Mouse (Mus musculus) hindlimb bud, embryonic 11.5 days (tissue): ENCODE results near the gene Psmd11.
"Not testable (repeated sequence)": the region's sequence is repeated elsewhere in the genome, so short reads cannot be mapped to it uniquely, and the experiment has no call there.

Source experiments
- DNase-seq: peaks from one replicate; pipeline ENCODE4 v3.0.0-alpha.2; 2012; ENCODE audit warnings: low read depth, low spot score; ENCODE audit errors: extremely low spot score

Psmd11 gene

DNA sequence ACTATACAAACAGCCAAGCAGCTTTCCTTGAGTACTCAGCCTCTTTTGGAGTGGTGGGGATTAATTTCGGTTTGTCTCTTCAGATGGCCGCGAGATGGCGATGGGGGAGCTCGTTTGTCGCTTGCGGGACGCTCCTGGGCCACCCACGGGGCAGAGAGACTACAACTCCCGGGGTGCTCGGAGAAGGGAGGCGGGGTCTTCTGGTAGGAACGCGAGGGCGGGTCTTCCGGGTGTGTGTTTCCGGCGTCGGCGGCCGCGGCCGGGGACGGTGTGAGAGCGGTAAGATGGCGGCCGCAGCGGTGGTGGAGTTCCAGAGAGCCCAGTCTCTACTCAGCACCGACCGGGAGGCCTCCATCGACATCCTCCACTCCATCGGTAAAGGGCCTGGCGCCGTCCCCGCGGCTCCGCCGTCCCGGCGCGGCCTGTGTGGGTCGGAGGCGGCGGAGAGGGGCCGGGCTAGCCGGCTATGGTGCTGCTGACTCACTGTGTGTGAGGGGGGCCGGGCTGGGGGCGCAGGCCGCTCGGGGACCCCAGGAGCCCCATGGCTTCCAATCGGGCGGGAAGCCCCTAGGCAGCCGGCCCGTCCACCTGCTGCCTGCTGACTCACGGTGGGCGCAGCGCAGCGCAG lies at the start of gene Psmd11:
Gene Psmd11, plus strand, starts transcription at position 235 of the 628 bp plus-strand sequence.
- DNase-seq, result peak; percentile 70

DNA sequence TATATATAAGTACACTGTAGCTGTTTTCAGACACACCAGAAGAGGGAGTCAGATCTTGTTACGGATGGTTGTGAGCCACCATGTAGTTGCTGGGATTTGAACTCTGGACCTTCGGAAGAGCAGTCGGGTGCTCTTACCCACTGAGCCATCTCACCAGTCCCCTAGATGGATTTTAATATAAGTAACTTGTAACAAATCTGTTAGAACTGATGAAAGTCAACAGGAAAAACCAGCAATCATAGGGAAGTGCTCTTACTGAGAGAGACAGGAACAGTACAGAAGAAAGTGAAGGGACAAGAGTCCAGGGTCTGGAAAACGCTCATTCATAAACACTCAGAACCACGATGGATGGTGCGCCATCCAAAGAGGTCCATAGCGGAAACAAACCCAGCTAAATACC lies 49.2 kb upstream of the Psmd11 start:
- not testable (repeated sequence) for DNase-seq

DNA sequence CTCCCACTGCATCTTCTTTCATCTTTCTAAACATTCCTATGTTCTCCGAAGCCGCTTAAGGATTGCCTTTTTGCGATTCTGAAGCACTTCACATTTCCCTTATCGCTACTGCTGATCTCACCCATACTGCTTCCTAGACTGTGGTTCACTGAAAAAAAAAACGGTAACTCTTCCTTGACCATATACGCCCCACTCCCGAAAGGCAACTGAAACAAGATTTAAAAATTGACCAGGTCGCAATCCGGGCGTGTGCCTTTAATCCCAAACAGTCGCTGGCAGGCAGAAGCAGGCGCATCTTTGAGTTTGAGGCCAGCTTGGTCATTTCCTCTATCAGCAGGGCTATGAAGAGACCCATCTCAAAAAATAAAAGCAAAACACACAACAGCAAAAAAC lies 45.8 kb upstream of the Psmd11 start:
- DNase-seq, result no peak

DNA sequence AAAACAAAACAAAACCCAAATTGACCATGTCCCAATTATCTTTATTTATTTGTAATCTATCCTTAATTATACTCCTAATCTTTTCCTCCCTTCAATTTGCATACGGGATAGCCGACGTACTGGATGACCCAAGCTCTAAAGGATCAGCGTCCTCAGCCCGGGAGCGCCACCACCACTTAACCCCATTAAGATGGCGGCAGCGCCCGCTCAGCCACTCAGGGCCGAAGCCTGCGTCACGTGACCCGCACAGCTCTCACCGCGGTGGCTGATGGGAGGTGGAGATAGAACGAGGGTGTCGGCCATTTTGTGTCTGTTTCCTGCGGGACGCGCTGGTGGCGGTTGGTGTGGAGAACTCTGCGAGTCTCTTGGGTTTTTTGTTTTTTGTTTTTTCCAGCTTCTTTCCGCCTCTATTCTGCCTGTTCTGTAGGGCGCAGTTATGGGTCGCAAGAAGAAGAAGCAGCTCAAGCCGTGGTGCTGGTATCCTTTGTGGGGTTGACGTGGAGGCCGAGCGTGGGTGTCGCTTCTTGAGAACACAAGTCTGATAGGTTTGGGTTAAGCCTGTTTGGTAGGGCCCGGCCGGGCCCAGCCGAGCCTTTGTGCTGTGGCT lies 45.3 kb upstream of the Psmd11 start, which contains the start of gene Zfp207:
Gene Zfp207, plus strand, starts transcription at position 261 of the 607 bp plus-strand sequence.
- peak; percentile 88 for DNase-seq

DNA sequence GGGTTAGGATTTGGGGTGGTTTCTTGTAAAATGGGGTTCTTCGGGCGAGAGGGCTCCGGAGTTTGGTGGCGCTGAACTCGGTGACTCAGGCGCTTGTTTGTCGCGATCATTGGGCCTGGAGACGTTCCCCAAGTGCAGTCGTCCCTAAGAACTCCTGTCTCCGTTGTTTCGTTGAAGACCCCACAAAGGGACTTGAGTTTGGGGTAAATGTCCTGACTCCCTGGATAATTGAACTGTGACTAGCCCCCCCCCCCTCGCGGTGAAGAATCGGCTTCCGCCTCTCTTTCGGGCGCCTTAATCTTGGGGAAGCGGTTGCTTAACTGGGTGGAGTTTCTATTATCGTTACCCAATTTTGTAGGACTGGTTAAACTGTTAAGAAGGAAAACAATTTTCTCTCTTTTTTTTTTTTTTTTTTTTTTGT lies 44.8 kb upstream of the Psmd11 start:
- DNase-seq, result no peak

DNA sequence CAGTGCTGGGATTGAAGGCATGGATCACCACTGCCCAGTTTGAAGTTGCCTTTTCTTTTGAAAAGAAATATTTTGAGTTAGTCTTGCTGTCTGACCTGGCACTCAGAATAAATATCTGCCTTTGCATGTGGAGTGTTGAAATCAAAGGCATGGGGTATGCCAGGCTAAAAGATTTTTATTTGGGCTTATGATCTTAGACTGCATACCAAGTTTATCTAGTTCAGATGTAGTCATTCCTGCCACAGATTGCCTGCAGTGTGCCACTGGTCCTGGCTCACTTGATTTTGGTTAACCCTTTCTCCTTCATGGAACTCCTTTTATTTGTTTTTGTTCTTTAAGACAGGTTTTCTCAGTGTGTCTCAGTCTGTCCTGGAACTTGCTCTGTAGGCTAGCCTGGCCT lies 44.0 kb upstream of the Psmd11 start:
- no peak for DNase-seq

DNA sequence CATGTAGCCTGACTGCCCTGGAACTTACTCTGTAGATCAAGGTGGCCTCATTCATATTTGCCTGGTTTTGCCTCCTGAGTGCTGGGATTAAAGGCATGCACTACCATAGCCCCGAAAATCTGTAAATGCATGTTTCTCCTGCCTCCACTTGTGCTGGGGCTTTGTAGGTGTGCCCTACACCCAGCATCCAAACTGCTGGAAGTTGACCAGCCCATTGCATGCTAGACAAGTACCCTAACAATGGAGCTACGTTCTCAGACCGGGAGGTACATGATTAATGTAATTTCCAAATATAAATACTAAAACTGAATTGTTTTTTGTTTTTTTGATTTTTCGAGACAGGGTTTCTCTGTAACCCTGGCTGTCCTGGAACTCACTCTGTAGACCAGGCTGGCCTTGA lies 43.4 kb upstream of the Psmd11 start:
- DNase-seq, result no peak

DNA sequence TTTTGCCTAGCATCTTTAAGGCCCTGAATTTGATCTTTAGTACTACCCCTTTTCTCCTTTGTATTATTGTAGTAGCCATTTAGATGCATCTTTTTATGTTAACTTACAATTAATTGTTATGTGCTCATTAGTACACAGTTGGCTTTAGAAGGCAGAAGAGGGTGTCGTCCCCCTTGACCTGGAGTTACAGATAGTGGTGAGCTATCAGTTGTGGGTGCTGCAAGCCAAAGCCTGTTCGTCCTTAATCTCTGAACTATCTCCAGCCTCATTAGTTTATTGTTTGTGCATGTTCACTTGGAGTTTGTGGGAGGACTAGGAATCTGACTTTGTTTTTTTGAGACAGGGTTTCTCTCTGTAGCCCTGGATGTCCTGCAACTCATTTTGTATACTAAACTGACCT lies 41.6 kb upstream of the Psmd11 start:
- no peak for DNase-seq

DNA sequence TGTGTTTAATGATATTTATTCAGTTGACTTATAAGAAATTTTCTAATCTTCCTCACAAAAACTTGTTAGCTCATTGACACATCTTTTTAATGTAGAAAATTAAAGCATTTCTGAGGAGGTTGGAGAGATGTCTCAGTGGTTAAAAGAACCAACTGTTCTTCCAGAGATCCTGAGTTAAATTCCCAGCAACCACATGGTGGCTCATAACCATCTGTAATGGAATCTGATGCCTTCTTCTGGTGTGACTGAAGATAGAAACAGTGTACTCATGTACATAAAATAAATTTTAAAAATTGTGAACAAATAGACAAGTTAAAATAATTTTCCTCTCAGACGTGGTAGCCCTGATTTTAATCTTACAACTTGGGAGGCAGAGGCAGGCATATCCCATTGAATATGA lies 38.5 kb upstream of the Psmd11 start:
- no peak for DNase-seq

DNA sequence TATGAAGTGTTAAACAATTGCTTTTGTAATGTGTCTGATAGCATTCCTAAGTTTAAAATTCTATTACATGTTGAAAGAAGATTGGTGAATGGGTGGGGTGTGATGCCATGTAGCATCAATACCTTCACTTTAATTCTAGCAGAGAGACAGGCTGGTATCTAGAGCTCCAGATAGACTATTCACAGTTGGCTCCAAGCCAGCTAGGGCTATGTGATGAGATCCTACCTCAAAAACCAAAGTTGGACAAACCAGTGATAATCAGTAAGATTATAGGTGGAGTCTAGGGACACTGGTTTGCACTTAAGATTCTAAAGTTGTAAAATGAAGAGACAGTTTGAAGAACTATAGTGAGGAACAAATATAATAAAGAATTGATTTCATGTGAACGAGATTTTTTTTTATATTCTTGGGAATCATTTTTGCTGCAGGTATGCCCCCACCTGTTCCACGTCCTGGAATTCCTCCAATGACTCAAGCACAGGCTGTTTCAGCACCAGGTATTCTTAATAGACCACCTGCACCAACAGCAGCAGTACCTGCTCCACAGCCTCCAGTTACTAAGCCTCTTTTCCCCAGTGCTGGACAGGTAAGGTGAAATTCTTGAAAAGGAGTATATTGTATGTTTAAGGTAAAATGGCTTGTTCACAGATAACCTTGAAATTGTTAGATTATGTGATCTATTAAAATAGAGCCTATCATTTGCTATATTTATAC lies 36.9 kb upstream of the Psmd11 start:
- DNase-seq, result no peak

DNA sequence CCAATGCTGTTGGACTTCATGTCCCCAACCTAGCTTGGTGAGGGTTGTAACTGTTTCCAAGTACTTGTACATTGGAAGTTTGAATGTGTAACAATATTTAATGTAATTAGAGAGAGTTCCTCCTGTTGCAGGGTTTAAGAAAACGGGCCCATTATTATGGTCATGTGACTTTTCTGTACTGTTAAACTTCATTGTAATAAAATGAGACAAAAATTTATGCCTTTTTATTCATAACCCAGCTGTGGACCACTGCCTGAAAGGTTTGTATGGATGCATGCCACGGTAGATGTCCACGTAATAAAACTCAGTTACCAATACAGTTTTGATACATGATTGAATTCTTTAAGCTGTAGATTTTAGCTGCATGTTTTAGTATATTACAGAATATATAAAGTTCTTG lies 32.5 kb upstream of the Psmd11 start:
- no peak for DNase-seq

DNA sequence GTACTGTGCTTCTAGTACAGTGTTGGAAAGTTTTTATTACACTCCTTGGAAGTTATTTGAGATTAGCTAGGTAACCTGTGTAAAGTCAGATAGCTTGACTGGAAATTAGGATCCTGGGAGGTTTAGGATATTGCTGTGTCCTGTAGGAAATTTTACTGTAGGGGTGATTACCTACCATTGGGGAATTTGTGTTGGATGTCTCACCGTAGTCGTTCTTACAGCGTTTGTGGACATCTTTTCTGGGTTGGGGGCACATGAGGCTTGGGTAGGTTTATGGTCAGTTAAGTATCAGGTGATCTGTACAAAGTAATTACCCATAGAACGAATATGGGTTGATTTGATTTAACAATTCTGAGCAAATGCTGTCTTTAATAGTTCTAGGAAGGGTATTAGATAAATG lies 31.8 kb upstream of the Psmd11 start:
- DNase-seq, result no peak

DNA sequence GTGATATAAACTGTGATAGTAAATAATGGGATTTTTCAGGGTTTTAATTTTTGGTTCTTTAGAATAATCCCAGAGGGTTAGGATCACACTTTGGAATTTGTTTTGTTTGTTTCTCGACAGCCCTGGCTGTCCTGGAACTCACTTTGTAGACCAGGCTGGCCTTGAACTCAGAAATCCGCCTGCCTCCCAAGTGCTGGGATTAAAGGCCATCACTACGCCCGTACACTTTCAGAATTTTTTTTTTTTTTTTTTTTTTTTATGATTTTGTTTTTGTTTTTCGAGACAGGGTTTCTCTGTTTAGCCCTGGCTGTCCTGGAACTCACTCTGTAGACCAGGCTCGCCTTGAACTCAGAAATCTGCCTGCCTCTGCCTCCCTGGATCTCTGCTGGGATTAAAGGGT lies 20.5 kb upstream of the Psmd11 start:
- not testable (repeated sequence) for DNase-seq

DNA sequence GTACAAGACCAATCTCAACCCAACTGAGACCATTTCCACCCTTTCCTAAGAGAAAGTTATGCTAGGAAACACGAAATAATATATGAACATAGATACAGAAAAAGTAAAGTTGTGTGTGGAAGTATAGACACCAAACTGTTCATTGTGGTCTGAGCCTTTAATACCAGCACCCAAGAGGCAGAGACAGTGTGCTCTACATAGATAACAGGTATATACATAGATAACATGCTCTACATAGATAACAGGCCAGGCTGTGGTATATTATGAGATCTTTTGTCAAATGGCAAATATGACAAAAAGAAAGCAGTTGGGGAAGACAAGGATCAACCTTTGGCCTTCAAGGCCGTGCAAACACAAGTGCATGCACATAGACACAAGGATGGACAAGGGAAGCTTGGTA lies 18.0 kb upstream of the Psmd11 start:
- no peak for DNase-seq

DNA sequence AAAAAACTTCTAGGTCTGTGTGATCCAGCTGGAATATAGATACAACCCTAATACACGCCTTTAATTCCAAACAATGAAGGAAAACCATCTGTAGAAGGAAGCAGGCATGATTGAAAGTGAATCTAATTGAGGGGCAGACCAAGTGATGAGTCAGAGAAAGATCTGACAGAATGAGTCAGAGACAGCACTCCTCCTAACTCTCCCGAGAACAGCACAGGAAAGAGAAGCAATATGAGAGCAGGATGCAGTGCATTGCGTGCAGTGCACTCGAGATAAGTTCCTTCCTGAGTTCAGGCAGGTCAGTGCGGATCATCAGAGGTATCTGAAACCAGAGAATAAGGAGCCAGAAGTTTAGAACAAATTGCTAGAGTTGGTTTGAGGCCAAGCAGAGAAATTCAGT lies 11.3 kb upstream of the Psmd11 start:
- no peak for DNase-seq

DNA sequence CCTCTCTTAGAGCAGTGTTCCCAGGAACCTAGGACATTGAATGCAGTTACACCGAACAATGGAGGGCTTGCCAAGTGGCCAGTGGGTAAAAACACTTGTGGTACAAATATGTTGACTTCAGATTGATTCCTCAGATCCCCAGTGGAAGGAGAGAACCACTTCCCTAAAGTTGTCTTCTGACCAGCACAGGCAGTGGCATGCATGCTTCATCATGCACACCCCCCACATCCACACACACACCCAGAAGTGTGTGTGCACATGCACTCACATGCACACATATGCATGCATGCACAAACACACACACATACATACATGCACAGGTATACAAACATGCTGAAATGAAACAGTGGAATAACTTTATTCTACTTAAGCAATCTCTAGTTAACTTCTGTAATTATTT lies 8.7 kb upstream of the Psmd11 start:
- DNase-seq, result no peak

DNA sequence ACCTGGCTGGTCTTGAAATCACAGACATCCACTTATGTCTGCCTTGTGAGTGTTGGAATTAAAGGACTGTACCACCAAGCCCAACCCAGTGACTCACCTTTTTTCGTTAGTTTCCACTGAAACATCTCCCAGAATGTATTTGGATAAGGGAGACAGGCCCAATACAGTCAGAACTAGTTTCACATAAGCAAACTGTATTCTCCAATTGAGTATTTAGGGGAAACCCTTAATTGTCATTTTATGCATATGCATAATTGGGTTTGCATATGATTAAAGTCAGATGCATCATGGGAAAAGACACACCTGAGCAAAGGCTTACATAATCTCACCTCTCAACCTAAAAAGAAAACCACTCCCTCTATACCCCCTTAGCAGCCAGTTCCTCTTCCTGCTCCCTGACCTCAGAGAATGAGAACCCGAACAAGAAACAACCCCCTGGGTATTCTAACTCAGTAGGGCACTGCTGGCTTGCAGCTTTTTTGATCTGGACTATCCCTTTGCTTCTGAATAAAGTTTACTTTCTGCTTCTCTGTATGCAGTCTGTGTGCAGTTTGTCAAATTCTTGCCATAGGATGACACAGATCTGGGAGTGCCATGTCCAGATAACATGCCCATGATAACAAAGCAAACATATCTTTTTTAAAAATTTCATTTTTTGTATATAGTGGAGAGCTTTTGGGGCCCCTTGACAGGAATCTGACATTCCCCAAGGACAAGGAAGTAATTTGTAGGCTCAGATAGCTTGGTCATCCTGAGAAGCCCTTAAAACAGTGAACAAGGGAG lies 8.0 kb upstream of the Psmd11 start:
- no peak for DNase-seq

DNA sequence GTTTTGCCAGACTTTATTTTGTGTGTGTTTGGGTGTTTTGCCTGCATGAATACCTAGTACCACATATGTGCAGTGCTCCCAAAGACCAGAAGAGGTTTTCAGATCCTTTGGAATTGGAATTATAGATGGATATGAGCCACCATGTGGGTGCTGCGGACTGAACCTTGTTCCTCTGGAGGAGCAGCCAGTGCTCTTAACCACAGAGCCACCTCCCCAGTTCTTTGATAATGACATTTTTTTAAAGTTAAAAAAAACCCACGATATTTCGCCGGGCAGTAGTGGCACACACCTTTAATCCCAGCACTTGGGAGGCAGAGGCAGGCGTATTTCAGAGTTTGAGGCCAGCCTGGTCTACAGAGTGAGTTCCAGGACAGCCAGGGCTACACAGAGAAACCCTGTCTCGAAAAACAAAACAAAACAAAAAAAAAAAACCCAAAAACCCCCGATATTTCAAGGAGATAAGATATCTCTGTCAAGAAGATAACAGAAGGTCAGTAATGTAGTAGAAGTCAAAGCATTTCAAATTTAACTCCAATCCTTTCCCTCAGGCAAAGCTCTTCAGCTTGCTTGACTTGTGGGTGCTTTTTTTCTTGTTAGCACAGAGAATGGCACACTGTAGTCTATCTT lies 6.9 kb upstream of the Psmd11 start:
- DNase-seq, result no peak

DNA sequence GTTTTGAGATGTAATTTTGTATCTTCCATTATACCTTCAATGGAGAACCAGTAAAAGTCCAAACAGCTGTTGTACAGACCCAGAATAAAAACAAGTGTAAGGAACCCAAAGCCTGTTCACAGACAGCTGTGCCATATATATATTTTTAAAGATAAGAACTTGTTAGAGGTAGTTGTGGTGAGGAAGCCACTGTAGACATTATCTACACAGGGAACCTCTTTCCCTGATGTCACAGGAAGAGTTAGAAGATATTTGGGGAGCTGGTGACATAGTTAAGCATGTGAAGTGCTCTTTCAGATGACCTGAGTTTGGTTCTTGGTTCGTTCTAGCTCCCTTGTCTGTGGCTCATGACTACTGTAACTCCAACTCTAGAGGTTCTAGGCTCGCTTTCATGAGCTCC lies 3.7 kb upstream of the Psmd11 start:
- no peak for DNase-seq

DNA sequence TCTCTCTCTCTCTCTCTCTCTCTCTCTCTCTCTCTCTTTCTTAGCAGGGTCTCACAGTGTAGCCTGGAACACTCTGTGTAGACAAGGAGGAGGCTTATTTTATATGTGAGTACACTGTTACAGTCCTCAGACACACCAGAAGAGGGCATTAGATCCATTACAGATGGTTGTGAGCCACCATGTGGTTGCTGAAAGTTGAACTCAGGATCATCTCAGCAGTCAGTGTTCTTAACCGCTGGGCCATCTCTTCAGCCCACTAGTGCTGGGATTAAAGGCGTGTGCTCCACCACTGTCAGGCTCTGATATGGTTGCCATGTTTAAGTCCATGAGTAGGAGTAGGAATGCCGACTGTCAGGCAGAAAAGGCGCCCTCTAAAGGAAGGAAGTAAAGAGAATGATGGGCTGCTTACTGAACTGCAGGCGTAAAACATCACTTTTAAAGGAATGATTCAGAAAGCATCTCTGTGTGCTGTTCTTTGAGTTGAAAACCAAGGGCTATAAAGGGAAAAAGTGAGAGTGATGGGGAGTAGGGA lies 3.1 kb upstream of the Psmd11 start:
- no peak for DNase-seq
